Mouse (Mus musculus) neural tube, embryonic 10.5 days (tissue): ENCODE results near the gene Pnp2.
"Not testable (repeated sequence)": the region's sequence is repeated elsewhere in the genome, so short reads cannot be mapped to it uniquely, and the experiment has no call there.

Experiments
- DNase-seq: peaks from one replicate; pipeline ENCODE4 v3.0.0-alpha.2; 2017; ENCODE audit warnings: low spot score; ENCODE audit errors: extremely low spot score

Gene Pnp2

GRCm38 (mm10) chr14:50955942-50956508, at the start of gene Pnp2:
Gene Pnp2, plus strand, starts transcription at chr14:50955992.
- peak; percentile 35 for DNase-seq

GRCm38 (mm10) chr14:50908126-50908525, 47.7 kb upstream of the Pnp2 start:
- no peak for DNase-seq

GRCm38 (mm10) chr14:50911356-50911755, 44.4 kb upstream of the Pnp2 start:
- DNase-seq, result no peak

- DNase-seq, result not testable (repeated sequence)
Measured at GRCm38 (mm10) chr14:50923437-50923836, 32.4 kb upstream of the Pnp2 start.

- peak; percentile 98 for DNase-seq
Measured at GRCm38 (mm10) chr14:50924281-50925064, 31.3 kb upstream of the Pnp2 start, which contains the start of the genes Osgep and Apex1. Gene Osgep, minus strand, starts transcription at chr14:50924893. Gene Apex1, plus strand, starts transcription at chr14:50924968.

- peak; percentile 44 for DNase-seq
Measured at GRCm38 (mm10) chr14:50925111-50925920, 30.5 kb upstream of the Pnp2 start.

GRCm38 (mm10) chr14:50927366-50927765, 28.4 kb upstream of the Pnp2 start:
- DNase-seq, result no peak

GRCm38 (mm10) chr14:50929951-50930350, 25.8 kb upstream of the Pnp2 start:
- no peak for DNase-seq

GRCm38 (mm10) chr14:50930377-50930753, 25.4 kb upstream of the Pnp2 start:
- no peak for DNase-seq

GRCm38 (mm10) chr14:50930754-50931492, 24.9 kb upstream of the Pnp2 start, which contains the start of the genes Pip4p1 and Pnp:
Gene Pip4p1, minus strand, starts transcription at chr14:50930856.
Gene Pnp, plus strand, starts transcription at chr14:50931082.
- DNase-seq, result peak; percentile 97

GRCm38 (mm10) chr14:50931493-50932020, 24.2 kb upstream of the Pnp2 start:
- DNase-seq, result no peak

GRCm38 (mm10) chr14:50936649-50937048, 19.1 kb upstream of the Pnp2 start:
- no peak for DNase-seq

- no peak for DNase-seq
Measured at GRCm38 (mm10) chr14:50938119-50938908, 17.5 kb upstream of the Pnp2 start.

GRCm38 (mm10) chr14:50938940-50939339, 16.9 kb upstream of the Pnp2 start:
- no peak for DNase-seq

- peak; percentile 96 for DNase-seq
Measured at GRCm38 (mm10) chr14:50943932-50944667, 11.7 kb upstream of the Pnp2 start, which contains the start of gene Gm49342. Gene Gm49342, plus strand, starts transcription at chr14:50944517.

GRCm38 (mm10) chr14:50944668-50945033, 11.1 kb upstream of the Pnp2 start:
- not testable (repeated sequence) for DNase-seq

GRCm38 (mm10) chr14:50945081-50945480, 10.7 kb upstream of the Pnp2 start:
- DNase-seq, result not testable (repeated sequence)

GRCm38 (mm10) chr14:50945526-50945925, 10.3 kb upstream of the Pnp2 start:
- not testable (repeated sequence) for DNase-seq

- no peak for DNase-seq
Measured at GRCm38 (mm10) chr14:50955487-50955886, 305 bp upstream of the Pnp2 start.
